8 mouse cellular contexts compared by ENCODE assay signal in the genomic region with DNA sequence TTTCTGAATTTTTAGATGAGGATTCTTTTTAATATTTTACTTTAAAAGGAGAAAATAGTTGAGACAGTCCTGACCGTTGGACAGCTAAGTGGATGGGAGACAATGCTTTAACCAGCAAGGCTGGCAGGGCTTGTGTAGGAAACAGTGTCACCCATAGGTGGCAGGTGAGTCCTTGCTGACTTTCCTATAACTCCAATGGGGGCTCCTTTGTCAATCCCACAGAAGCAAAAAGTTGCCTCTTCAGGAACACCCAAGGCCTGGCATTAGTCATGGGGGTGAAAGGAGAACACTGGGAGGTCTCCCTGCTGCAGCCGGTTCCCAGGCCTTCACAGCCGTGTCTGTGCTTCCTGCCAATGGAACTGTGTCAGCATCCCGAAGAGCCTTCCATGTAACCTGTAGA. TPM values are rescaled to one million over a fixed set of nuclear protein-coding genes. Genes with fewer than 3 reads are reported as not detected.
DNase-seq lines count a peak whose midpoint lies in the region; ATAC-seq and TF ChIP-seq lines count a peak whose summit lies in the region.

No protein-coding gene starts in this region.

- TF ChIP-seq CTCF in CH12.LX (conservative IDR thresholded peaks at IDR 0.05 in 1 of 2, IDR thresholded peaks at IDR 0.05 in 1 of 2; ENCODE audit: low read depth in 2 of 2, low read length in 2 of 2), result peak in 1 of 2 experiments; percentile 40; a peak in 2 of 4 replicates

- no peak overlapping the region for H3K4me3 ChIP-seq in CH12.LX (replicated peaks in 1 of 3; ENCODE audit: low read depth in 2 of 3, low read length in 2 of 3, poor library complexity in 1 of 3)
- no peak overlapping the region for H3K4me3 ChIP-seq in kidney, embryonic 16.5 days (ENCODE audit: low read length)

- peak; percentile 22 for TF ChIP-seq RAD21 in CH12.LX (IDR thresholded peaks at IDR 0.05; ENCODE audit: low read depth, low read length)

- no peak overlapping the region for H3K27ac ChIP-seq in CH12.LX (ENCODE audit: insufficient read depth, low read depth)
- no peak overlapping the region for H3K27ac ChIP-seq in kidney, embryonic 16.5 days (ENCODE audit: low read length)

- H3K27me3 ChIP-seq in CH12.LX (replicated peaks), result no peaks in the 10 kb centered on the region
- H3K27me3 ChIP-seq in kidney, embryonic 16.5 days (ENCODE audit: insufficient read depth, low read length), result no peaks in the 10 kb centered on the region

- dilution Hi-C loops in CH12.LX (cut with MboI; ENCODE audit: extremely low pct_ligation_motif_present, extremely low pct_unique_long_range_greater_than_20kb, low sequenced_read_pairs), result no loop called here

- peak; percentile 32; the same call in 1 of the 2 replicates for ATAC-seq in frontal cortex, adult (ENCODE audit: low TSS enrichment)
- ATAC-seq in common myeloid progenitor, adult 5-6 weeks (replicated peaks; ENCODE audit: low read depth, poor library complexity, severe bottlenecking), result peak; percentile 71
- ATAC-seq in kidney, embryonic 16.5 days (ENCODE audit: low FRiP score, low TSS enrichment), result peak; percentile 69; the same call in 1 of the 2 replicates

- no peaks in the 10 kb centered on the region for H3K79me2 ChIP-seq in CH12.LX (replicated peaks; ENCODE audit: control insufficient read depth, extremely low read depth, insufficient read depth, poor library complexity, severe bottlenecking)

- TF ChIP-seq POLR2A in CH12.LX (IDR thresholded peaks at IDR 0.05; ENCODE audit: low read depth, low read length), result no peak

- in situ Hi-C loops in CH12.LX (cut with MboI; ENCODE audit: low pct_ligation_motif_present, low pct_unique_long_range_greater_than_20kb, low sequenced_read_pairs), result no loop called here

- peaks cover 0 to 9% of the 10 kb centered on the region in 2 experiments for H3K36me3 ChIP-seq in CH12.LX (replicated peaks in 1 of 2; ENCODE audit: control insufficient read depth in 1 of 2, insufficient read depth in 1 of 2, low read length in 1 of 2)
- H3K36me3 ChIP-seq in kidney, embryonic 16.5 days (ENCODE audit: insufficient read depth, low read length), result peaks cover 22% of the 10 kb centered on the region

- H3K9ac ChIP-seq in CH12.LX (ENCODE audit: insufficient read depth, low read depth), result no peak overlapping the region
- no peak overlapping the region for H3K9ac ChIP-seq in kidney, embryonic 16.5 days (replicated peaks; ENCODE audit: low read length)

- no peak for TF ChIP-seq EP300 in CH12.LX (IDR thresholded peaks at IDR 0.05; ENCODE audit: low read length)

- DNase-seq in frontal cortex, adult 2 months (ENCODE audit: extremely low spot score in 1 of 2, low spot score in 1 of 2), result no peak
- peak; percentile 10 for DNase-seq in CH12.LX (ENCODE audit: extremely low read depth)
- peak; percentile 39 for DNase-seq in retina, embryonic 14.5 days (ENCODE audit: low spot score)
- no peak for DNase-seq in thymus, postnatal 10 days (ENCODE audit: low spot score in 2 of 2)
- DNase-seq in T-cell, adult 2 months (ENCODE audit: low spot score), result no peak

- 84% methylated on average over 4 of the region's 4 CpGs for WGBS in kidney, embryonic 16.5 days

- H3K4me2 ChIP-seq in CH12.LX (ENCODE audit: insufficient read depth, low read depth, poor library complexity, severe bottlenecking), result no peak overlapping the region
- no peak overlapping the region for H3K4me2 ChIP-seq in kidney, embryonic 16.5 days (replicated peaks; ENCODE audit: low read depth, low read length)

- H3K4me1 ChIP-seq in CH12.LX (ENCODE audit: control insufficient read depth in 1 of 2, insufficient read depth in 2 of 2), result no peaks in the 10 kb centered on the region
- no peaks in the 10 kb centered on the region for H3K4me1 ChIP-seq in kidney, embryonic 16.5 days (ENCODE audit: insufficient read depth, low read length)

- H3K9me3 ChIP-seq in CH12.LX (replicated peaks; ENCODE audit: low read length), result no peaks in the 10 kb centered on the region
- no peaks in the 10 kb centered on the region for H3K9me3 ChIP-seq in kidney, embryonic 16.5 days (ENCODE audit: low read length)

TF ChIP-seq in CH12.LX, 34 proteins besides CTCF, POLR2A, EP300 and RAD21:
- TF ChIP-seq KAT2A (IDR thresholded peaks at IDR 0.05; ENCODE audit: insufficient replicate concordance, low read length) (no peak), ELF1 (IDR thresholded peaks at IDR 0.05; ENCODE audit: low read depth, low read length) (no peak), ETS1 (conservative IDR thresholded peaks at IDR 0.05; ENCODE audit: low read depth, low read length) (no peak), CHD2 (IDR thresholded peaks at IDR 0.05; ENCODE audit: low read length) (no peak), JUN (IDR thresholded peaks at IDR 0.05; ENCODE audit: insufficient read depth, low read depth, low read length) (no peak), BHLHE40 (IDR thresholded peaks at IDR 0.05; ENCODE audit: low read depth, low read length) (no peak), RCOR1 (conservative IDR thresholded peaks at IDR 0.05; ENCODE audit: low read depth, low read length) (no peak), SMC3 (IDR thresholded peaks at IDR 0.05; ENCODE audit: low read depth, low read length) (no peak), MAZ (IDR thresholded peaks at IDR 0.05; ENCODE audit: low read depth, low read length) (no peak), JUND (conservative IDR thresholded peaks at IDR 0.05; ENCODE audit: low read depth, low read length) (no peak), NELFE (IDR thresholded peaks at IDR 0.05; ENCODE audit: low read depth, low read length) (no peak), MYC (IDR thresholded peaks at IDR 0.05; ENCODE audit: low read depth, low read length) (no peak), USF2 (conservative IDR thresholded peaks at IDR 0.05; ENCODE audit: low read depth, low read length) (no peak), TCF12 (IDR thresholded peaks at IDR 0.05; ENCODE audit: low read depth, low read length) (no peak), IRF4 (IDR thresholded peaks at IDR 0.05; ENCODE audit: low read depth, low read length) (no peak)
TF ChIP-seq in CH12.LX: peak in this region for 0.

RNA-seq across cellular contexts. Expression of a gene that starts 55.5 kb away (rescaled TPM):
- polyA plus RNA-seq in frontal cortex, adult 2 months (2012; rRNA removed), result 55.5 and 65.1 TPM in 2 replicates
- total RNA-seq in CH12.LX (2012; rRNA removed) (10.0 and 11.6 TPM in 2 replicates), CH12.LX (2014; rRNA removed) (15.8 and 15.9 TPM in 2 replicates)
- 15.6 TPM in 2 replicates for polyA plus RNA-seq in CH12.LX (2012; ENCODE audit: insufficient read length, low read depth)
- 38.6 and 41.7 TPM in 2 replicates for total RNA-seq in common myeloid progenitor, adult 5-6 weeks (2017)
- polyA plus RNA-seq in kidney, embryonic 16.5 days (2015; fragmentation: Nextera tagmentation; extraction: Ambion mirVana), result 45.1 and 51.2 TPM in 2 replicates

Comparison
In these comparisons a context has a peak if more than half of its experiments do, and no peak if none do; other contexts are left out.
1. DNase-seq: peak in CH12.LX (single experiment) and retina, embryonic 14.5 days (single experiment); none in frontal cortex, adult 2 months (0 of 2), thymus, postnatal 10 days (0 of 2) and T-cell, adult 2 months (single experiment).
2. Peak in every context shown above with its lines, with median percentiles within 50 percentile points of each other: ATAC-seq.